Mouse (Mus musculus): Measurements from ENCODE around the gene Arfip2.

DNA sequence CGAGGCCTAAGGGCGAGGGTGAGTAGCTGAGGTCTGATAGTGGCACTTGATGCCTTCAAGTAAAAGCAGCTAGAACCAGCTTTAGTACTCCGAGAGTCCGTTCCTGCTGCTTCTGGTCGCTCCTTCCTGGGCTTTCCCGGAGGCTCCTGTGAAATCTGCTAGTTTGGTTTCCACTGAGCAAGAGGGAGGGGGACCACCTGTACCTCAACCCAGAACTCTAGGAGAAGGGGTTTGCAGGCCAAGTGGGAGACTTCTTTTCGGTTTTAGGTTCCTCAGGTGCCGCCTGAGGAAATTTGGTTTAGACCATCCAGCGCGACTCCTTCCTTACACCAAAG is 6.4 kb downstream of the Arfip2 start:
- TF ChIP-seq POLR2A (IDR thresholded peaks at IDR 0.05; ENCODE audit: borderline replicate concordance, low read depth, low read length) (no peak), CTCF (IDR thresholded peaks at IDR 0.05; ENCODE audit: low read depth, low read length) (no peak)
